Mouse (Mus musculus): Measurements from ENCODE around the gene Dbi.

Gene Dbi

GRCm38 (mm10) chr1:120085696-120086095 lies 35.2 kb downstream of the Dbi start:
- in situ Hi-C loops (cut with MboI, MseI), result no loop called here

GRCm38 (mm10) chr1:120083921-120084517 lies 36.9 kb downstream of the Dbi start:
- in situ Hi-C loops (cut with MboI, MseI), result no loop called here

- in situ Hi-C loops (cut with MboI, MseI), result no loop called here
Measured at GRCm38 (mm10) chr1:120082957-120083585, 37.8 kb downstream of the Dbi start.

GRCm38 (mm10) chr1:120080632-120081031 lies 40.2 kb downstream of the Dbi start:
- in situ Hi-C loops (cut with MboI, MseI), result no loop called here

GRCm38 (mm10) chr1:120077746-120078410 lies 43.0 kb downstream of the Dbi start:
- in situ Hi-C loops (cut with MboI, MseI), result no loop called here

- in situ Hi-C loops (cut with MboI, MseI), result no loop called here
Measured at GRCm38 (mm10) chr1:120075507-120075906, 45.4 kb downstream of the Dbi start.

GRCm38 (mm10) chr1:120074931-120075330 lies 45.9 kb downstream of the Dbi start:
- in situ Hi-C loops (cut with MboI, MseI), result no loop called here

- in situ Hi-C loops (cut with MboI, MseI), result no loop called here
Measured at GRCm38 (mm10) chr1:120074307-120074702, 46.6 kb downstream of the Dbi start.

GRCm38 (mm10) chr1:120073519-120074306 lies 47.2 kb downstream of the Dbi start, which contains the start of gene Tmem37:
Tmem37 (minus strand) TSS chr1:120074074.
- in situ Hi-C loops (cut with MboI, MseI), result no loop called here

GRCm38 (mm10) chr1:120072900-120073299 lies 48.0 kb downstream of the Dbi start:
- in situ Hi-C loops (cut with MboI, MseI), result no loop called here

- in situ Hi-C loops (cut with MboI, MseI), result no loop called here
Measured at GRCm38 (mm10) chr1:120071133-120071532, 49.7 kb downstream of the Dbi start.

GRCm38 (mm10) chr1:120070168-120070567 lies 50.7 kb downstream of the Dbi start:
- in situ Hi-C loops (cut with MboI, MseI), result no loop called here

GRCm38 (mm10) chr1:120069120-120069519 lies 51.8 kb downstream of the Dbi start:
- in situ Hi-C loops (cut with MboI, MseI), result no loop called here

- in situ Hi-C loops (cut with MboI, MseI), result no loop called here
Measured at GRCm38 (mm10) chr1:120066625-120067024, 54.3 kb downstream of the Dbi start.

GRCm38 (mm10) chr1:120066159-120066558 lies 54.7 kb downstream of the Dbi start:
- in situ Hi-C loops (cut with MboI, MseI), result no loop called here

- in situ Hi-C loops (cut with MboI, MseI), result no loop called here
Measured at GRCm38 (mm10) chr1:120064036-120064682, 56.7 kb downstream of the Dbi start.

Measured in T-helper 1 cell (primary cell).